Mouse (Mus musculus): ENCODE results near the gene Tpx2. TPM values are rescaled to one million over a fixed set of nuclear protein-coding genes. Genes with fewer than 3 reads are reported as not detected.

Gene Tpx2
- polyA plus RNA-seq, 1 experiment from 2014 or later: 103 TPM

- no peak overlapping the region for H3K27ac ChIP-seq
- no peaks in the 10 kb centered on the region for H3K9me3 ChIP-seq (replicated peaks)
- peak overlapping the region; percentile 83 for H3K4me2 ChIP-seq
- no peaks in the 10 kb centered on the region for H3K36me3 ChIP-seq (ENCODE audit: poor library complexity, severe bottlenecking)
- H3K4me1 ChIP-seq: peaks cover 14% of the 10 kb centered on the region
- peak; percentile 36; the same call in 1 of the 2 replicates for ATAC-seq
- 2% methylated on average over 45 of the region's 65 CpGs for WGBS
- H3K27me3 ChIP-seq: peaks cover 82% of the 10 kb centered on the region
- H3K9ac ChIP-seq: peak overlapping the region; percentile 63
- peak overlapping the region; percentile 46 for H3K4me3 ChIP-seq
Measured at GRCm38 (mm10) chr2:152942898-152943515, 95.2 kb downstream of the Tpx2 start.

- peak overlapping the region; percentile 46 for H3K4me3 ChIP-seq
- no peak for ATAC-seq
- peak overlapping the region; percentile 83 for H3K4me2 ChIP-seq
- H3K27me3 ChIP-seq: peaks cover 80% of the 10 kb centered on the region
- H3K9me3 ChIP-seq (replicated peaks): no peaks in the 10 kb centered on the region
- H3K4me1 ChIP-seq: peaks cover 14% of the 10 kb centered on the region
- H3K27ac ChIP-seq: no peak overlapping the region
- peak overlapping the region; percentile 63; the same call in 1 of the 2 replicates for H3K9ac ChIP-seq
- WGBS: 6% methylated on average over 8 of the region's 8 CpGs
- H3K36me3 ChIP-seq (ENCODE audit: poor library complexity, severe bottlenecking): no peaks in the 10 kb centered on the region
Measured at GRCm38 (mm10) chr2:152943568-152943967, 95.8 kb downstream of the Tpx2 start.

GRCm38 (mm10) chr2:152944013-152944412 is 96.2 kb downstream of the Tpx2 start:
- H3K9ac ChIP-seq: no peak overlapping the region
- H3K36me3 ChIP-seq (ENCODE audit: poor library complexity, severe bottlenecking): no peaks in the 10 kb centered on the region
- H3K27me3 ChIP-seq: peaks cover 80% of the 10 kb centered on the region
- no peak for ATAC-seq
- H3K4me2 ChIP-seq: no peak overlapping the region
- H3K9me3 ChIP-seq (replicated peaks): no peaks in the 10 kb centered on the region
- H3K4me3 ChIP-seq: no peak overlapping the region
- no peak overlapping the region for H3K27ac ChIP-seq
- H3K4me1 ChIP-seq: peaks cover 14% of the 10 kb centered on the region
- 47% methylated on average over 9 of the region's 9 CpGs for WGBS

Small RNAs within 50 kb of the gene (microRNA-seq; reads per million reads assigned to microRNA genes)
- not detected for gene Mir5622

Other genes with a start within 250 kb of the Tpx2 start
- not detected in 2 replicates for gene Defb45, start 248.6 kb upstream of the Tpx2 start, polyA plus RNA-seq (2015; fragmentation: Nextera tagmentation; extraction: Ambion mirVana)
- gene Defb36, start 243.6 kb upstream of the Tpx2 start, polyA plus RNA-seq (2015; fragmentation: Nextera tagmentation; extraction: Ambion mirVana): not detected in 2 replicates
- gene Defb25, start 224.9 kb upstream of the Tpx2 start, polyA plus RNA-seq (2015; fragmentation: Nextera tagmentation; extraction: Ambion mirVana): not detected in 2 replicates
- 0.19 and 0.20 TPM in 2 replicates for gene Rem1, start 221.0 kb upstream of the Tpx2 start, polyA plus RNA-seq (2015; fragmentation: Nextera tagmentation; extraction: Ambion mirVana)
- gene H13, start 178.5 kb upstream of the Tpx2 start, polyA plus RNA-seq (2015; fragmentation: Nextera tagmentation; extraction: Ambion mirVana): 131 and 142 TPM in 2 replicates
- 40.0 and 42.2 TPM in 2 replicates for gene Mcts2, start 160.9 kb upstream of the Tpx2 start, polyA plus RNA-seq (2015; fragmentation: Nextera tagmentation; extraction: Ambion mirVana)
- 25.8 and 26.1 TPM in 2 replicates for gene Id1, start 111.7 kb upstream of the Tpx2 start, polyA plus RNA-seq (2015; fragmentation: Nextera tagmentation; extraction: Ambion mirVana)
- 4.4 and 4.8 TPM in 2 replicates for gene Cox4i2, start 93.8 kb upstream of the Tpx2 start, polyA plus RNA-seq (2015; fragmentation: Nextera tagmentation; extraction: Ambion mirVana)
- gene Bcl2l1, start 16.2 kb upstream of the Tpx2 start, polyA plus RNA-seq (2015; fragmentation: Nextera tagmentation; extraction: Ambion mirVana): 155 and 164 TPM in 2 replicates
- gene Mylk2, start 63.4 kb downstream of the Tpx2 start, polyA plus RNA-seq (2015; fragmentation: Nextera tagmentation; extraction: Ambion mirVana): not detected in 2 replicates
- gene Foxs1, start 85.2 kb downstream of the Tpx2 start, polyA plus RNA-seq (2015; fragmentation: Nextera tagmentation; extraction: Ambion mirVana): 2.7 and 2.9 TPM in 2 replicates
- 2.5 and 4.1 TPM in 2 replicates for gene Dusp15, start 103.7 kb downstream of the Tpx2 start, polyA plus RNA-seq (2015; fragmentation: Nextera tagmentation; extraction: Ambion mirVana)
- gene Ttll9, start 114.5 kb downstream of the Tpx2 start, polyA plus RNA-seq (2015; fragmentation: Nextera tagmentation; extraction: Ambion mirVana): 1.7 and 1.8 TPM in 2 replicates
- 142 TPM in 2 replicates for gene Pdrg1, start 167.5 kb downstream of the Tpx2 start, polyA plus RNA-seq (2015; fragmentation: Nextera tagmentation; extraction: Ambion mirVana)
- gene Xkr7, start 183.9 kb downstream of the Tpx2 start, polyA plus RNA-seq (2015; fragmentation: Nextera tagmentation; extraction: Ambion mirVana): 1.0 and 1.5 TPM in 2 replicates
- 0.58 and 0.72 TPM in 2 replicates for gene Ccm2l, start 218.0 kb downstream of the Tpx2 start, polyA plus RNA-seq (2015; fragmentation: Nextera tagmentation; extraction: Ambion mirVana)

All from forebrain, embryonic 13.5 days (tissue).